Mouse (Mus musculus) gastrocnemius, adult 2 months (tissue): Measurements from ENCODE around the gene Gan. TPM values are rescaled to one million over a fixed set of nuclear protein-coding genes. Genes with fewer than 3 reads are reported as not detected.
A peak's percentile ranks its signal among the peaks of the same experiment; 100 is the strongest.

Experiments
- DNase-seq: peaks from one replicate; pipeline ENCODE4 v3.0.0; 2022
- H3K27ac ChIP-seq: fragments of 200-600 bp; 2 replicates; pipeline ENCODE4 v1.8.1; 2022; ENCODE audit warnings: mild to moderate bottlenecking
- H3K4me3 ChIP-seq: fragments of 200-600 bp; 2 replicates; pipeline ENCODE4 v1.8.1; 2022; ENCODE audit warnings: mild to moderate bottlenecking, moderate library complexity
- CTCF ChIP-seq: fragments of 200-600 bp; IDR thresholded peaks from 2 replicates; pipeline ENCODE4 v1.8.1; 2022; ENCODE audit warnings: antibody characterized with exemption, mild to moderate bottlenecking, moderate library complexity
- intact Hi-C: fragments of 180-260 bp; cut with DNase I; formaldehyde crosslinking; loops from one replicate; pipeline ENCODE4 v1.15.1; 2025
- long read RNA-seq, 2 experiments: library from polyadenylated mRNA; stranded (forward); transcript quantifications; one replicate each; pipeline ENCODE4 v2.0.0; 2021
- total RNA-seq, 2 experiments: library from RNA; stranded (reverse); gene quantifications; 2 replicates each; pipeline ENCODE4 v1.2.3; 2021

Gene Gan
- total RNA-seq, result 1 to 10 TPM; 4.8 to 5.9 TPM
- long read RNA-seq, experiment 1, result 0 reads
- long read RNA-seq, experiment 2, partial matches to known transcripts, result 0 of 1 reads
- long read RNA-seq, experiment 2, other reads (novel, unspliced or antisense), result 1 of 1 reads

- no peak for TF ChIP-seq CTCF
Measured at GRCm38 (mm10) chr8:117158135-117158761, at the start of gene Gan. TSS of gene Gan (plus strand) at chr8:117158135.

GRCm38 (mm10) chr8:117109018-117109711 lies 48.8 kb upstream of the Gan start:
- no peak for DNase-seq
- H3K4me3 ChIP-seq, result no peak overlapping the region
- TF ChIP-seq CTCF, result peak; percentile 56
- H3K27ac ChIP-seq, result no peak overlapping the region
- intact Hi-C loops, result loop anchor here (2.0 kb wide), 1 partner anchor 366 kb away; no protein-coding TSS in a partner anchor

More at GRCm38 (mm10) chr8:117158135-117158761, at the start of gene Gan:
- Histone ChIP-seq H3K27ac (peak within 1 kb of the TSS; percentile 91), H3K4me3 (peak within 1 kb of the TSS; percentile 83)
- peak; percentile 67 for DNase-seq
- intact Hi-C loops, result loop anchor here (5.0 kb wide), 1 partner anchor 166 kb away; the partner anchor contains the start of gene Gcsh

- peak; percentile 65 for DNase-seq
- TF ChIP-seq CTCF, result peak; percentile 70
- intact Hi-C loops, result loop anchor here (2.0 kb wide), 1 partner anchor 365 kb away; no protein-coding TSS in a partner anchor
- Histone ChIP-seq H3K4me3 (peak overlapping the region; percentile 63), H3K27ac (no peak overlapping the region)
Measured at GRCm38 (mm10) chr8:117109801-117110390, 48.0 kb upstream of the Gan start.

DNA sequence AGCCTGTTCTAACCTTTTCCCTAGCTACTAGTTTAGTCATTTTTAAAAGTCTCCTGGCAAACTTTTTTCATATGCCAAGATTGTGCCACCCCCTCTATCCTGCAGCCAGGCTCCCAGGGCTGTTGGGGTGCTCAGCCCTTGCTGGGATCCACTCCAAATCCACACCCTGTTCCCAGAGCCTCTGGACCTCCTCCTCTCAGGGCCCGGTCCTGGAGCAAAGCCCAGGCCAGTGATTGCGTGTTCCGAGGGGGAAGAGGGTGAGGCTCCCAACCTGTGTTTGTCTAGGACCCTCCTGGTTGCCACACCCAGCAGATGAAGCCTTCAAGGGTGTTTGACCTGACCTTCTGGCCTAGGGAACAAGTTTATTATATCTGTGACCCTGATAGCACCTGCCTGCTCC lies 46.3 kb upstream of the Gan start:
- Histone ChIP-seq H3K4me3 (no peak overlapping the region), H3K27ac (no peak overlapping the region)
- no peak for TF ChIP-seq CTCF
- intact Hi-C loops, result no loop called here
- DNase-seq, result no peak

DNA sequence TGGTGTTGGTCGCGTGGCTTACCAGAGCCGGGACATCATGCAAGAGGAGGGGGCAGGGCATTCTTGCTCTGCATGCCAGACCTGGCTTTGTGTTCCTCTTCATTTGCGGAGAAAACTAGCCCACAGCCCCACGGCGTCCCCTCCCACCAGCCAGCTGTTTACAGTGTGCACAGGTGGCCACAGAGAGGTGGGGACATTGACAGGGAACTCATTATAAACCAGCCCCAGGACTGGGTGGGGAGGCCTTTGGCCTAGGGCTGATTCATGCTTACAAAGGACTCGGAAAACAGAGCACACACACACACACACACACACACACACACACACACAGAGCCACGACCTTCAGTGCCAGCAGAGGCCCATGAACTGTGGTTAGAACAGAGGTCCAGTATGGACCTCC lies 45.7 kb upstream of the Gan start:
- DNase-seq, result no peak
- Histone ChIP-seq H3K27ac (no peak overlapping the region), H3K4me3 (no peak overlapping the region)
- intact Hi-C loops, result no loop called here
- TF ChIP-seq CTCF, result no peak

GRCm38 (mm10) chr8:117115094-117115493 lies 42.8 kb upstream of the Gan start:
- intact Hi-C loops, result no loop called here

DNA sequence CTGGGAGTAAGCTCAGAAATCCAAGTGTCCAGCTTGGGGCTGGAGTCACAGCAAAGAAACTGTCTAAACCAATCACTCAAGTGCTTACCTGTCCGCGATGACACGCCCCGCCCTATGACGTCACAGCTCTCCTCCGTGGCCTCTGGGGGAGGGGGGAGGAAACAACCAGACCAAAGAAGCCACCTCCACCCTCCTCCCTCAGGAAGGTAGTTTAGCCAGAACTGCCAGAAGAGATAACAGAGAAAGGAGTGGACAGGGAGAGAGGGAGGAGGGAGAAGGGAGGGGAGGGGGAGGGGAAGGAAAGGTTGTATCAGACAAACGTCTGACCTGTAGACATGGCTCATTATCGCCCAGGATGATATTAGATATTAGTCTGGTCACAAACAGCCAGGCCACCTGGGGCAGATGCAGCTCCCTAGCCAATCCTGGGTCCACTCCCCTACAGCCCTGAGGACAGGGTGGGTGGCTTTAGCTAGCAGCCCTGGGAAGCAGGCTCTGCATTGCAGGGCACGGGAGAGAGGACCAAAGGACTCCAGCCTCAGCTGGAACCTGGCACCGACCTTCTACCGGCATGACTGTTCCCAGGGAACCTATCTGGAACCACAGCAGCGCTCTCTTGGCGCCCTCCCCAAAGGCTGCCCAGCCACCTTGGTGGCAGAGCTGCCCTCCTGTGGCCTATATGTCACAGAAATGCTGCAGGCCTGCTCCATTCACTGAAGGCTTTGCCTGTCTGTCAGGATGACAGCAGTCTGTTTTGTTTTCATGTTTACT lies 42.1 kb upstream of the Gan start:
- no peak for TF ChIP-seq CTCF
- Histone ChIP-seq H3K27ac (no peak overlapping the region), H3K4me3 (no peak overlapping the region)
- DNase-seq, result no peak
- intact Hi-C loops, result no loop called here

More at GRCm38 (mm10) chr8:117115094-117115493, 42.8 kb upstream of the Gan start:
- H3K4me3 ChIP-seq, result no peak overlapping the region
- TF ChIP-seq CTCF, result no peak
- no peak overlapping the region for H3K27ac ChIP-seq
- DNase-seq, result no peak

GRCm38 (mm10) chr8:117116534-117116933 lies 41.4 kb upstream of the Gan start:
- no peak for TF ChIP-seq CTCF

DNA sequence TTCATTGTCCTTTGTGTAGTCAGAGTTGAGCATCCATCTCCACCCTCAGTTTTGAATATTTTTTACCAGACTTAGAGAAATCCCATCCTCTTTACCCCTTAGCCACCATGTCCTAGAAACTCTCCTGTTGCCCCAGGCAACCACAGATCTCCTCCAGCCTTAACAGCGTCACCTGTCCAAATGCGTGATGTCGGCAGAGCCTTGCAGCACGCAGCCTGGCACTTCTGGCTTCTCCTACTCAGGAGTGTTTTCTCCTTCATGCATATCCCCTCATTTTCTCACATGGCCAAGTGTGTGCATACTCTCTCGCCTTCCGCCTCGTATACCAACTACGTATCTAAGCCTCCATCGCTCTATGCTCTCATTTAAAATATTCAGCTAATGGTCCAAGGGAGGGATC lies 39.5 kb upstream of the Gan start:
- H3K27ac ChIP-seq, result no peak overlapping the region
- no peak for TF ChIP-seq CTCF
- no peak for DNase-seq
- intact Hi-C loops, result no loop called here
- no peak overlapping the region for H3K4me3 ChIP-seq

More at GRCm38 (mm10) chr8:117116534-117116933, 41.4 kb upstream of the Gan start:
- no peak for DNase-seq
- Histone ChIP-seq H3K27ac (no peak overlapping the region), H3K4me3 (no peak overlapping the region)
- intact Hi-C loops, result no loop called here

- H3K4me3 ChIP-seq, result no peak overlapping the region
- no peak for TF ChIP-seq CTCF
- DNase-seq, result no peak
- intact Hi-C loops, result no loop called here
- no peak overlapping the region for H3K27ac ChIP-seq
Measured at GRCm38 (mm10) chr8:117121277-117121676, 36.7 kb upstream of the Gan start.

DNA sequence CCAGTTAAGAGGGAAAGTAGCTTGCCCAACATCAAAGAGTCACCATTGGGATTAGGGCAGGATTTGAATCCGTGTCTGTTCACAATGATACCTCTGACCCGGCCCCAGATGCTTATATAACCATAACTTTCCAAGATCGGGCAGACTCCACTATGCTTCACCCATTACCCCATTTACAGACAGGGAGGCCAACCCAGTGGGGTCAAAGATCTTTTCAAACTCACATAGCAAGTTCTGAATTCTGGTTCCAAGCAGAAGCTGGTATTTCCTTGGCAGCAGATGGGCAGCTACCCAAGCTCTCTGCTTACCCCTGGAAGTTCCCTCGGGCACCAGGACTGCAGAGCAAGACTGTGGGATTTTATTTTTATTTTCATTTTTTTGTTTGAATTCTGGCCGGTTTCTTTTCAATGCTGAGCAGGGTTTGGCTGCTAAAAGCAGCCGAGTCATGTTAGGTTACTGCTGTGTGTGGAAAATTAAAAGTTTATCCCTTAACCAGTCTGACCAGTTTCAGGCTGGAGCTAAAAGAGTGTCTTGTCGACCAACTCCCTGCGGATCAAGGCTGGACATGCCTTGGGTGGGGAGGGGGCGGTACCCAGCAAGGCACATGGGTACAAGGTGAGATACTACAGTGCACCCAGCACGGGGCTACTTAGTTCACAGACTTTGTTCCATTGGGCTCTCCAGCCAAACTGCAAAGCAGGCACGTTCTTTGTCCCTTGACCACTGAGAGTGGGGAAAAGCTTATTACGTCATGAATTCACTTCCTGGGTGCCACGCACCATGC lies 33.9 kb upstream of the Gan start:
- Histone ChIP-seq H3K4me3 (no peak overlapping the region), H3K27ac (no peak overlapping the region)
- TF ChIP-seq CTCF, result no peak
- intact Hi-C loops, result no loop called here
- no peak for DNase-seq

GRCm38 (mm10) chr8:117125854-117126253 lies 32.1 kb upstream of the Gan start:
- no peak for TF ChIP-seq CTCF
- H3K4me3 ChIP-seq, result no peak overlapping the region

More at GRCm38 (mm10) chr8:117125854-117126253, 32.1 kb upstream of the Gan start:
- no peak for DNase-seq
- intact Hi-C loops, result no loop called here
- H3K27ac ChIP-seq, result no peak overlapping the region
